Mouse (Mus musculus): ENCODE measurements at regions not wholly inside any gene's neighbourhood (a gene's known extent, or its start where the extent isn't known, plus 50 kb on each side); places are given as distances from the start of the nearest gene placed in this dataset.

- no peak for DNase-seq (ENCODE audit: low spot score in 2 of 2)
These were observed 149.8 kb downstream of the Adamts15 start for GRCm38 (mm10) chr9:30772456-30772855.

- DNase-seq (ENCODE audit: low spot score in 2 of 2): no peak
These were observed 151.6 kb downstream of the Adamts15 start for GRCm38 (mm10) chr9:30770436-30771173.

DNA sequence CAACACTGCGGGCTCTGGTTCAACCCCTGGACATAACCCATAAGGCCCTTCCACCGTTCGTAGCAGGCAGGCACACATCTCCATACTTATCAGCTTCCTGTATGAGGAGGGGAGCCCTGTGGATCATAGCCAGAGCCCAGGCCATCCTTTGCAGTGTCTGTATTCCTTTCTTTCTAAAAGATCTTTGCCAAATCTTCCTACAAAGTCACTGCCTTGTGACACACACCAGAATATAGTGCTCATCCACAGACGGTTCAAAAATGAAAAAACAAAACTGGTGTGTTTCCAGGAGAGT, 152.9 kb downstream of the Adamts15 start:
- no peak for DNase-seq (ENCODE audit: low spot score in 2 of 2)

GRCm38 (mm10) chr9:30768665-30769434, 153.4 kb downstream of the Adamts15 start:
- no peak for DNase-seq (ENCODE audit: low spot score in 2 of 2)

DNA sequence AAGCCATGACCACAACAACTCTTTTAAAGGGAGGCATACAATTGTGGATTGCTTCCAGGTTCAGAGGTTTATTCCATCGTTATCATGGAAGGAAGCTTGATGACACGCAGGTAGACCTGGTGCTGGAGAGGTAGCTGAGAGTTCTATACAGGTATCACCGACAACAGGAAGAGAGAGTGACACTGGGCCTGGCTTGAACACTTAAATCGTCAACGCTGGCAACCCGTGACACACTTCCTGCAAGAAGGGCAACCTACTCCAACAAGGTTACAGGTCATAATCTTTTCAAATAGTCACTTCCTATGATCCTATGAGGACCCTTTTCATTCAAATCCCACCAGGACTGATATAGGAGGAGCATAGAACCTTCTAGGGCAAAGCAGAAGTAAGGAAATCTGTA, 155.6 kb downstream of the Adamts15 start:
- no peak for DNase-seq (ENCODE audit: low spot score in 2 of 2)

- no peak for DNase-seq (ENCODE audit: low spot score in 2 of 2)
These were observed 156.1 kb downstream of the Adamts15 start for GRCm38 (mm10) chr9:30766171-30766570.

DNA sequence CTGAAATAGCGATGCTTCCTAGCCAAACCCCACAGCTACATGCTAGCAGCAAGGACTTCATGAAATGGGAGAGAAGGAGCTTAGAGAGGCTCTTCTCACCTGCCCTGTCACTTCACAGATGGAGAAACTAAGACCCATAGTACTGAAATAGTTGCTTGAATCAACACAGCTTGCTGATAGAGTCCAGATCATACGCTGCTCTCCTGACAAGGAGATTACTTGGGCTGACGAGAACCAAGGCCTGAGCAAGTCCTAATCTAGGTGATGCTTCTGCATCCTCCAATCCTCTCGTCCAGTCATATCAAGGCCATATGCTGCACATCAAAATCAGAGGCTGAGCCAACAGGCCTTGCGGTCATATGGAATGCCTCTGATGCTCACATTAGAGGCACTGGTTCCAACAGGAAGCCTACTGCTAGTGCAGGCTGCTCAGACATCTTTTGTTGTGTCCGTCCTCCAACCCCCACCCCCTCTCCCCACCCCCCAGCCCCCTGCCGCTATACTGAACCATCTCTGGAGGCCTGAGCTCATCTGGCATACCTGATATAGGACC, 157.2 kb downstream of the Adamts15 start:
- DNase-seq (ENCODE audit: low spot score in 2 of 2): no peak

DNA sequence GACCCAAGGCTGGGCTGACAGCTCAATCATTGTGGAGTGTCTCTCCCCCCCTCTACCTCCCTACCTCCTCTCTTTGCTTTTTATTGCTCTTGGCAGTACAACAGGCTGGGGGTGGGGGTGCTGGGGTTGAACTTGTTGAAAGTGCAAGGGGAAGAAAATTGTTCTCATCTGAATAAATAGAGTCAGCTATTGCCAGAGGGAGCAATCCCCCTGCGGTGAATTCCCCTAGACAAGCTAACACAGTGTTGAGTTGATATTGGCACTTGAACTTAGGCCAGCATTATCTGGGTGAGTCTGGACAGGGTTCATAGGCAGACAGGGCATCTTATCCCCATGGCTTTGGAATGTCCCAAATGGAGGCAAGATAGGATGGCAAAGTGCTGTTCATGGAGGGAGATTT, 159.3 kb downstream of the Adamts15 start:
- no peak for DNase-seq (ENCODE audit: low spot score in 2 of 2)

DNA sequence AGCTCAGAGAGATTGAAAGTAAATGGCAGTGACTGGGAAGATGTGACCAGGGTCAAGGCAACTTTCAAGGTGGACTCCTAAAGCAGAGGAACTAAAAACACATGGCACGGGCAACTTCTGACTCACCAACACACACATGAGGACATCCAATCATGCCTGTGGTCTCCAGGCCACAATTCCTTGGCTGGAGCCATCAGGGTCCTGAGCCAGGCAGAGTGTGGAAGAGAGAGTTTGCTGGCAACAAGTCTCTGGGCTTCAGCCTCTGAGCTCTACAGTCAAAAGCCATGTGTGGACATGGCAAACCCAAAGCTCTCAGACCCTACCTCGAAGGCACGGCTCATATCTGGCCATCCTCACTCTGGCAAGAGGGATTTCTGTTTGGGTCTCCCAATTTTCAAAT, 164.1 kb downstream of the Adamts15 start:
- no peak for DNase-seq (ENCODE audit: low spot score in 2 of 2)

GRCm38 (mm10) chr9:30757406-30757805, 164.8 kb downstream of the Adamts15 start:
- DNase-seq (ENCODE audit: low spot score in 2 of 2): no peak

- DNase-seq (ENCODE audit: low spot score in 2 of 2): no peak
These were observed 165.5 kb downstream of the Adamts15 start for GRCm38 (mm10) chr9:30756796-30757195.

DNA sequence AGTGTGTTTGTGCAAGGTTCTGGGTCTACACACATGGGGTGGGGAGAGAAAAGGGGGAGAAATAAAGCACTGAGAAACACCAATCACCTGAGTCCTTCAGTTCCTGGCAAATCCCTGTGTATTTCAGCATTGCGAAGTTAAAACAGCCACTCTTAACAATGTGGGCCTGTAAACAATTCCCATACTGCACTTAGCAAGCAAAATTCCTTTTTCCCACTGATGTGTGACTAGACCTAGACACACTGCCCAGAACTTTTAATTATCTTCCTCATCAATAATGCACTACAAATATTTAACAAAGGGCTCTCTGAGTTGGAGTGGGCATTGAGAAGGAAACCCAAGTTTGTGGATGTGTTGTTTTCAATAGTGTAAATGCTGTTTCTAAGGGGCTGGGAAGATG, 166.7 kb downstream of the Adamts15 start:
- no peak for DNase-seq (ENCODE audit: low spot score in 2 of 2)

DNA sequence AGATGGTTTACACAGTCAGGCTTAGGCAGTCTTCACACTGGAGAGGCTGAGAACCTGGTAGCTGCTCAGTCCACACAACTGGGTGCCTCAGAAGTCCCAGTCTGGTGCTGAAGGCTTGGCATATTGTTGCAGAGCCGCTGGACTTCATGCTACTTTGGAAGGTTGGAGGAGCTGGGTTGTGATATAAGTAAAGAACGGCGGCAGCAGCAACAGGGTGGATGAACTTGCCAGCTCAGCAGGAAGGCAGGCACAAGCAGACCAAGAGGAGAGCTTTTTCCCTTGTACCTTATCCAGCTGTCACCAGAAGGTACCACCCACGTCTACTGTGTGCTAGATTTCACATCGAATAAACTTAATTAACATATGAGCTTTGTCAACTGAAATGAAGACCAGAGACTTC, 167.4 kb downstream of the Adamts15 start:
- DNase-seq (ENCODE audit: low spot score in 2 of 2): no peak

- DNase-seq (ENCODE audit: low spot score in 2 of 2): no peak
These were observed 178.8 kb downstream of the Adamts15 start for GRCm38 (mm10) chr9:30743471-30743870.

- no peak for DNase-seq (ENCODE audit: low spot score in 2 of 2)
These were observed 179.7 kb downstream of the Adamts15 start for GRCm38 (mm10) chr9:30742471-30743098.

GRCm38 (mm10) chr9:30731687-30732086, 190.6 kb downstream of the Adamts15 start:
- DNase-seq (ENCODE audit: low spot score in 2 of 2): no peak

DNA sequence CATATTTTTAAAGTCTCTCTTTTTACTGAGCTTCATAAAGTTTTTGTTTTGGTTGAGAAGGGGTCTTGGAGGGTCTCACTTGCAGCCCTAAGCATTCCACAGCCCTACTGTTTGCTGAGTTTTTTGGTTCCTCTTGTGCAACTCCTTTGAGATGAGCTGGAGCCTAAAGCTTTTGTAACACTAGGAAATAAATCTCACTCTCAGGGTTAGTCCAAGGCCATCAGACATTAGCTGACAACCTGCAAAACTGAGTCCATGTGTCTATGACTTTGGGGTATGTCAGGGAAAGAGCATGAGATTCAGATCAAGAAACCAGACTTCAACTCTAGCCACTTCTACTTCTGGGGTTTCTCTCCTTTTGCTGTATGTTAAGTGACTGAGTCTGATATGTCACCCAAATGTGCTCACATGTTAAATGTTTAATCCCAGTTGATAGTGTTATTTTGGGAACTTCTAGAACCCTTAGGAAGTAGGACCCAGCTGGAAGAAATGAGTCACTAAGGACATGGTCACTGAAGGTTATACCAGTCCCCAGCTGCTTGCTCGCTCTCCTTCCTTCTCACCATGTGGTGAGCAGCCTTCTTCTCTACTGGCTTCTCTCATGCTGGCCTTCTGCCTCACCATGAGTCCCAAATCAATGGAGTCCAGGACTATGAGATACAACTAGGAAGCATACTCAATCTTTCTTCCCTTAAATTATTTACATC, 198.7 kb downstream of the Adamts15 start:
- DNase-seq (ENCODE audit: low spot score in 2 of 2): no peak

- DNase-seq (ENCODE audit: low spot score in 2 of 2): no peak
These were observed 200.4 kb downstream of the Adamts15 start for GRCm38 (mm10) chr9:30721861-30722260.

DNA sequence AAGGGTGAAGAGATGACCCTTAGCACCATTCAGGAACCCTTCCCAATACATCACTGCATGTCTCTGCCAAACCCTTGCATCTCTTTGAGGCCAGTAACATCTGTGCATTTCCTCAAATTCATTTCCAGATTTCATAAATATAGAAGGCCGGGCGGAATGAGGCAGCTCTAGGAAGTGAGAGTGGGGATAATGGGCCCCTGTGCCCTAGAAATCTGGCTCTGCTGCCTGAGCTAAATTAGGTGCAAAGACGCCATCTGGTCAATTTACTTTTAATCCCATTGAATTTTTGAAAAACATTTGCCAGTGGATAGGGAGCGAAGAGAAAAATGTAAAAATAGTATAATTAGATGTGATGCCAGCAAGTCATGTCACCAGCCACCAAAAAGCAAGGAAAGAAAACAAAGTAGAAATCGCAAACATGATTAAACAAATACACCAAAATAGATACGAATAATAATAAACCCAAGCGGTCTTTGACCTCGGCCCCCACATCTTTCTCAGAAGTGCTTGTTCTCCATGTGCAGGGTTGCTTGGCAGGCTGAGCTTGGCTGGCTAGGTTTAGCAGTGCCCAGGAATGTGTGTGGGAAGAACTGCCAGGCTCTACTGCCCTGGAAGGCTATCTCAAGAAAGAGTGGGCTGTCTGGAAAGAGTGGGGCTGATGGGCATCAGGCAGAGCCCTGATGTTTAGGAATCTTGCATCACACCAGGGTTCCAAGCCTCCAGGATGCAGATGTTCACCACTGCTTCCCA, 205.7 kb downstream of the Adamts15 start:
- DNase-seq (ENCODE audit: low spot score in 2 of 2): no peak

- DNase-seq (ENCODE audit: low spot score in 2 of 2): no peak
These were observed 212.1 kb downstream of the Adamts15 start for GRCm38 (mm10) chr9:30710131-30710530.

DNA sequence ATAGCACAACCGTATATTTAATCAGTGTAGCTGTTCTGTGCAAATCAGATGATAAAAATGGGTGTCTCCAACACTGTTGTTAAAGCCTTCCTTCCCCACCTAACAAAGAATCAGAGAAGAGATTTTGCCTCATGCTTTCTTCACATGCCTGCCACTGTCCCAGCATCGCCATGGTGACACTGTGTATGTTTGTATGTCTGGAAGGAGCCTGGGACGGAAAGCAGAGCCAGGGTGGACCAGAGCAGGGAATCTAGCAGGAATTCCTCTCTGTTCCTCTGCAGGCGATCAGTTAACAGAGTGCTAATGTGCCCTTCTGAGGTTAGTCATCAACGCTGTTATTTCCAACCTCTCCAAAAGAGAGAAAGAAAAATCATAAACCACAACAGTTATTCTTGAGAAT, 222.4 kb downstream of the Adamts15 start:
- no peak for DNase-seq (ENCODE audit: low spot score in 2 of 2)

Measured in urinary bladder, adult 18-20 months (tissue).